Comparison of ENCODE assay signal across 8 mouse cellular contexts in genomic region chr13:32337735-32338512, GRCm38 (mm10). TPM values are rescaled to one million over a fixed set of nuclear protein-coding genes. Genes with fewer than 3 reads are reported as not detected.
DNase-seq lines count a peak whose midpoint lies in the region; ATAC-seq and TF ChIP-seq lines count a peak whose summit lies in the region.

No protein-coding gene starts in this region.

- WGBS in lung, adult 2 months: 5% methylated on average over 32 of the region's 32 CpGs

- TF ChIP-seq CTCF in lung, adult 2 months (IDR thresholded peaks at IDR 0.05; ENCODE audit: insufficient read depth, low read length): no peak

- TF ChIP-seq POLR2A in lung, adult 2 months (IDR thresholded peaks at IDR 0.05; ENCODE audit: borderline replicate concordance, extremely low read depth, low read depth, low read length): no peak

- DNase-seq in lung, adult 2 months: no peak
- DNase-seq in lung, postnatal 36 days: no peak
- peak; percentile 2 for DNase-seq in brain, embryonic 18.5 days (ENCODE audit: low read depth, low spot score)
- no peak for DNase-seq in left cerebral cortex, adult 18-20 months (ENCODE audit: low spot score in 2 of 2)
- no peak for DNase-seq in layer of hippocampus, adult 8-10 months (ENCODE audit: low spot score in 2 of 2)
- DNase-seq in gastrocnemius, adult 8-10 months (ENCODE audit: low spot score in 2 of 2): no peak

- H3K4me3 ChIP-seq in lung, adult 2 months (replicated peaks; ENCODE audit: extremely low read depth, low read depth, low read length): peak overlapping the region; percentile 64

- peak; percentile 33 for ATAC-seq in granulocyte monocyte progenitor cell, adult 5-6 weeks (replicated peaks; ENCODE audit: poor library complexity, severe bottlenecking)
- ATAC-seq in megakaryocyte-erythroid progenitor cell, adult 5-6 weeks (replicated peaks; ENCODE audit: low FRiP score, low TSS enrichment, poor library complexity, severe bottlenecking): peak; percentile 36

- peaks cover 5% of the 10 kb centered on the region; the same call in 1 of the 2 replicates for H3K4me1 ChIP-seq in lung, adult 2 months (ENCODE audit: control insufficient read depth, insufficient read depth, low read length)

RNA-seq across cellular contexts. Expression of gene Gmds, which starts 0.6 kb away (rescaled TPM):
- 16.0 and 22.6 TPM in 2 replicates for polyA plus RNA-seq in lung, adult 2 months (2012; rRNA removed)
- 19.0 and 21.5 TPM in 2 replicates for total RNA-seq in granulocyte monocyte progenitor cell, adult 5-6 weeks (2014; fragmentation: Nextera tagmentation)
- total RNA-seq in granulocyte monocyte progenitor cell, adult 5-6 weeks (2017): 23.6 and 32.2 TPM in 2 replicates
- total RNA-seq in megakaryocyte-erythroid progenitor cell, adult 5-6 weeks (2014; fragmentation: Nextera tagmentation): 11.4 and 12.1 TPM in 2 replicates
- total RNA-seq in megakaryocyte-erythroid progenitor cell, adult 5-6 weeks (2017): 16.2 and 17.4 TPM in 2 replicates
- 10 to 100 TPM; 11.1 to 11.3 TPM for total RNA-seq in left cerebral cortex, adult 18-20 months (2021)
- 10 to 100 TPM; 13.5 to 14.6 (median 14.4) TPM for total RNA-seq in layer of hippocampus, adult 8-10 months (2022)
- total RNA-seq in gastrocnemius, adult 8-10 months (2022): 1 to 10 TPM in 3 of 4 experiments, under 1 TPM in 1; 0.94 to 2.6 (median 1.4) TPM
